Mouse (Mus musculus) testis, adult 2 months (tissue): Measurements from ENCODE around the gene Acbd6. TPM values are rescaled to one million over a fixed set of nuclear protein-coding genes. Genes with fewer than 3 reads are reported as not detected.

Experiments used
- H3K27ac ChIP-seq: fragments of 200-500 bp; 2 replicates; pipeline ENCODE4 v1.5.1; 2012; ENCODE audit warnings: low read depth, low read length; ENCODE audit not compliant: control insufficient read depth, insufficient read depth
- H3K27me3 ChIP-seq: fragments of 200-500 bp; 2 replicates; pipeline ENCODE4 v1.6.1; 2012; ENCODE audit warnings: mild to moderate bottlenecking, low read length, moderate library complexity; ENCODE audit not compliant: control insufficient read depth, insufficient read depth
- H3K36me3 ChIP-seq: fragments of 200-500 bp; 2 replicates; pipeline ENCODE4 v1.6.1; 2012; ENCODE audit warnings: mild to moderate bottlenecking, low read length; ENCODE audit not compliant: control insufficient read depth, insufficient read depth
- H3K4me1 ChIP-seq: fragments of 200-500 bp; 2 replicates; pipeline ENCODE4 v1.6.1; 2012; ENCODE audit warnings: low read length; ENCODE audit not compliant: control insufficient read depth, insufficient read depth
- H3K4me3 ChIP-seq: fragments of 200-500 bp; 2 replicates; pipeline ENCODE4 v1.5.1; 2012; ENCODE audit warnings: low read depth, mild to moderate bottlenecking, low read length, moderate library complexity, mixed read lengths; ENCODE audit not compliant: control insufficient read depth
- CTCF ChIP-seq: fragments of 200-500 bp; IDR thresholded peaks from 2 replicates; pipeline ENCODE4 v1.5.1; 2012; ENCODE audit warnings: low read depth, mild to moderate bottlenecking, inconsistent platforms, low read length, moderate library complexity; ENCODE audit not compliant: control insufficient read depth, insufficient read depth, insufficient replicate concordance
- POLR2A ChIP-seq: fragments of 200-500 bp; IDR thresholded peaks from 2 replicates; pipeline ENCODE4 v1.6.1; 2012; ENCODE audit warnings: low read depth, mild to moderate bottlenecking, inconsistent platforms, low read length, moderate library complexity; ENCODE audit not compliant: control insufficient read depth
- polyA plus RNA-seq: library from polyadenylated mRNA; depleted of rRNA; stranded (reverse); fragments of >200 nt; gene quantifications from 2 replicates; pipeline ENCODE4 v1.2.3, GENCODE M21; 2012

Gene Acbd6
- polyA plus RNA-seq, 1 experiment: 227 TPM

DNA sequence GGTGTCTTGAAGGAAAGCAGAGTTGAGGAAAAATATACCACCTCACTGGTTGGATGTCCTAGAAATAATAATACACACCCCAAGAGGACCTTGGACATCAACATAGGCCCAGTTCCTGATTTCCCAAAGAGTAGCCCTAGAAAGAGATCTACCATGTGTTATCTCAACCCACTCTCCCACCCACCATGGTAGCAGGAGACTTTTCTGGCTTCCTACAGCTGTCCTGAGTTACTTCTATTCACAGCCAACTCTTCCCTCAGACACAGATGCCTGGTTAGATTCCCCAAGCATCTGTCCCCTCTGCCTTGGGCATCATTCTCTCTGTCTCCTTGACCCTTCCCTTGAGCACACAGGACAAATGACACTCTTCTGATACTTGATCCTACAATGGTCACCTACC lies 157.4 kb downstream of the Acbd6 start:
- H3K27ac ChIP-seq: no peak overlapping the region

DNA sequence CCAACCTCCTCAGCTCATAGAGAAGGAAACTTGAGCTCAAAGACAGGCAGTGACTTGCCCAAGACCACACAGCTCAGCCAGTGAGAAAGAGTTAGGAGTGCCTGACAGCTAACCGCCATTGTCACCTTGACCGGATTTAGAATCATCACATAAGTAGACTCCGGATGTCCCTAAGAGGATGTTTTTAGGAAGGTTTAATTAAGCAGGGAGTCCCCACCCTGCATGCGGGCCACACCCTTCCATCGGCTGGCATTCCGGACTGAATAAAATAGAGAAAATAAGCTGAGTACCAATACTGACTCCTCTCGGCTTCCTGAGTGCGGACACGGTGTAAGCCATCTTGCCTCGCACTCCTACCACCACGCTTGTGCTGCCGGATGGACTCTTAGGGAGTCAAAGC lies 159.4 kb downstream of the Acbd6 start:
- H3K36me3 ChIP-seq: no peaks in the 10 kb centered on the region
- no peaks in the 10 kb centered on the region for H3K4me1 ChIP-seq
- H3K27me3 ChIP-seq: no peaks in the 10 kb centered on the region
- TF ChIP-seq CTCF: no peak
- no peak for TF ChIP-seq POLR2A
- H3K4me3 ChIP-seq: no peak overlapping the region
- H3K27ac ChIP-seq: no peak overlapping the region

More for the DNA sequence above, 157.4 kb downstream of the Acbd6 start:
- Histone ChIP-seq H3K36me3 (no peaks in the 10 kb centered on the region), H3K4me1 (no peaks in the 10 kb centered on the region), H3K27me3 (no peaks in the 10 kb centered on the region), H3K4me3 (no peak overlapping the region)
- no peak for TF ChIP-seq CTCF
- no peak for TF ChIP-seq POLR2A

DNA sequence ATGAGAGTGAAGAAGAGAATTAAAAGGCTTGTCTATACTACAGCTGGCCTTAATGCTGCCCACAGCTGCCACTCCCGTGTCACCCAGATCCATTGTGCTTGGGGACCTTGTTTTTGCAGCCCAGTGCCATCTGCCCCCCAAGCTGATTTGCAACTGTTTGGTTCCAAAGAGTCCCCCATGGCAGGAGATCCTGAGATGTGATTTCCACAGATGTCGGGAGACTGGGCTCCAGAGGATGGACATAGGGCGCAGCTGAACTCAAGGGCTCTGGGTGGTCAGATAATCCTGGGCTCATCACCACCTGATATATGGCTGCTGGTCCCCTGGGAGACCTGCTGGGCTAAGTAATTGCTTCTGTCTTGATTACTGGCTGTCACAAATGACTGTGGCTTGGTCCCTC lies 160.9 kb downstream of the Acbd6 start:
- no peak overlapping the region for H3K27ac ChIP-seq
- H3K27me3 ChIP-seq: no peaks in the 10 kb centered on the region

DNA sequence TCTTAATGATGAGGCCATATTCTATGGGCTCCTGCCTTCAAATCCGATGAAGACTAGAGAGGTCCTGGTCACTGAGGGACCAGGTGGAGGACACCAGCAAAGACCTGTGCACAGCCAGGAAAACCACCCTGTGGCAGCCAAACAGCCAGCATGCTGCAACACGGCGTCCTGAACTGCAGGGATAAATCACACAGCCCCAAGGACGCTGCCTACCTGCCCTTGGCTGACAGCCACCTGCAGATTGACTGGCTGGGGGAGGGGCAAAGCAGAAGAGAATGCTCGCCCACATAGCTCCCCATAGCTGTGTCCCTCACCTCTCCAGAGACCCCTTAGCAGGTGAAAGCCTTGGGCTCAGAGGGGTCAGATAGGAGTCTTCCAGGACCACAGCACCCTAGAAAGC lies 162.1 kb downstream of the Acbd6 start:
- no peak overlapping the region for H3K27ac ChIP-seq
- TF ChIP-seq POLR2A (no peak), CTCF (no peak)
- H3K4me3 ChIP-seq: no peak overlapping the region
- H3K27me3 ChIP-seq: no peaks in the 10 kb centered on the region
- no peaks in the 10 kb centered on the region for H3K4me1 ChIP-seq
- no peaks in the 10 kb centered on the region for H3K36me3 ChIP-seq

More for the DNA sequence above, 160.9 kb downstream of the Acbd6 start:
- no peaks in the 10 kb centered on the region for H3K4me1 ChIP-seq
- H3K4me3 ChIP-seq: no peak overlapping the region
- H3K36me3 ChIP-seq: no peaks in the 10 kb centered on the region
- no peak for TF ChIP-seq POLR2A
- no peak for TF ChIP-seq CTCF

DNA sequence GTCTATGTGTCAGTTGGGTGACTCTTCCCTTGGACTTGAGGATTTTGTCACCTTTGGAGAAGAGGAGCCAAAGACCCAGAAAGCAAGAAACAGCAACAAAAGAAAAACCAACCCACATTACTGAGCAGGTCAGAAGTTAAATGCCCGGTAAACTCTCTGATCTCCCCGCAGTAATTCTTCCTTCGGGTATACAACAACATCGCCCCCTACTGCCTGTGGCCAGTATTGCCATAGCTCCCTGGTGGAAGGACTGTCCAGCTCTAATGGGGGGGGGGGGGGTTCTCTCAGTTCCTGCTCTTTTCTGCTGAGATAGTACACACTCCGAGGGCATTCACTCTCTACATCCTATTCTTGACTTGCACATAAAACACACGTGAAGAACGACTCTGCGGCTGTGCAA lies 163.5 kb downstream of the Acbd6 start:
- TF ChIP-seq CTCF: peak; percentile 44; the same call in 1 of the 2 replicates
- no peak for TF ChIP-seq POLR2A
- no peak overlapping the region for H3K27ac ChIP-seq
- H3K4me1 ChIP-seq: no peaks in the 10 kb centered on the region
- H3K36me3 ChIP-seq: no peaks in the 10 kb centered on the region
- no peak overlapping the region for H3K4me3 ChIP-seq
- no peaks in the 10 kb centered on the region for H3K27me3 ChIP-seq

DNA sequence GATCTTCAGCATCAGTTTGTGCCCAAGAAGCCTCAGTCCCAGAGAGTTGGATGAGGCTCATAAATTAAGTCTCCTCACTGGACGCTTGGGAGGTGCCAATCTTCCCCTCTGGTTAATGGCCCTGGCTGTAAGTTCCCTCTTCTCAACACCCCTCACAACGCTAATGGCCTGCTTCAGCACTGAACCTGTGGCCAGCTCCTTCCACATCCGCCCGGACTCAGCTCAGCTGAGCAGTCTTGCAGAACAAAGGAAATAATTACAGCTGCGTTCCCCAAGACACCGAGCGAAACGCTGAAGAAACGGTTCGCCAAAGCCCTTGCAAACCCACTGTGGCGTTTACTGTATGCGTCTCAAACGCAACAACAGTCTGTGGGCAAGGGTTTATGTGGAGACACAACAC lies 164.3 kb downstream of the Acbd6 start:
- TF ChIP-seq CTCF: no peak
- TF ChIP-seq POLR2A: no peak
- H3K4me3 ChIP-seq: no peak overlapping the region
- H3K27me3 ChIP-seq: no peaks in the 10 kb centered on the region
- no peak overlapping the region for H3K27ac ChIP-seq
- no peaks in the 10 kb centered on the region for H3K4me1 ChIP-seq
- no peaks in the 10 kb centered on the region for H3K36me3 ChIP-seq

DNA sequence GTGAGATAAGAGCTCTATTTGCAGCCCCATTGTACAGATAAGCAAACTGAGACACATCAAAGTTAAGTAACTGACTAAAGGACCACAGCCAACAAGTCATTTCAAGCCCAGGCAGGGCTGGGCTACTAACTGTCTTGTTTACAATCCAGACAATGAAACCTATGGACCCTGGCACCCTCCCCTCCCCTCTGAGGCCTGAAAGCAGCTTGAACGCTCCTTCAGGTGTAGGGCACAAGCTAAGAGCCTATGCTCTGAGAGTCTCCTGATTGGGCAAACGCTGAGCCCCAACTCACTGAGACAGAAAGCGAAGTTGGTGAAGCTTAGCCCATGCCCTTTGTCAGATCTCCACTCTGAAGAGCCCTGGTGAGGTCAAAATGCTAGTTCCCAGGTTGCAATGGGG lies 166.4 kb downstream of the Acbd6 start:
- H3K4me1 ChIP-seq: peaks cover 6% of the 10 kb centered on the region
- H3K4me3 ChIP-seq: no peak overlapping the region
- no peak for TF ChIP-seq POLR2A
- H3K27ac ChIP-seq: no peak overlapping the region
- H3K36me3 ChIP-seq: no peaks in the 10 kb centered on the region
- H3K27me3 ChIP-seq: no peaks in the 10 kb centered on the region

DNA sequence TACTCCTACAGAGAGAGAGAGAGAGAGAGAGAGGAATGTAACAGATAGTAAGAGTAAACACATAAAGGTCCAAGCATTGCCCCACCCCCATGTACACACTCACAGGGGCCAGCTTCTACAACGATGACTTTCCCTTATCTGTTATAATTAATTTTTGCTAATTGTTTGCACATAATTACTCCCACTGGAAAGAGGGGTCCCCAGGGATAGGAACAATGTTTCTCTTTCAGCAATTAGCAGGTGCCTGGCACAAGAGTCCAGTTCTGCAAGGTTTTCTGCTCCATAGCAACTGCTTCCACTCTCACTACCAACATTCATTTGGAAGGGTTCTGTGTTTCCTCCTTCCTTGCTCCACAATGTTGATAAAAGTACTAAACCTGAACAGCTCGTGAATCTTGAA lies 168.0 kb downstream of the Acbd6 start:
- TF ChIP-seq CTCF: no peak
- no peak for TF ChIP-seq POLR2A
- H3K27me3 ChIP-seq: no peaks in the 10 kb centered on the region
- no peak overlapping the region for H3K4me3 ChIP-seq
- peaks cover 6% of the 10 kb centered on the region for H3K4me1 ChIP-seq
- H3K27ac ChIP-seq: no peak overlapping the region
- H3K36me3 ChIP-seq: no peaks in the 10 kb centered on the region
